In genomic region chr13:42328576-42328975, GRCm38 (mm10) we compare ENCODE assay signal across 14 mouse cellular contexts. TPM values are rescaled to one million over a fixed set of nuclear protein-coding genes. Genes with fewer than 3 reads are reported as not detected.
DNase-seq lines count a peak whose midpoint lies in the region; ATAC-seq and TF ChIP-seq lines count a peak whose summit lies in the region.
"Had no signal": no experiment of that assay in that cellular context is flagged by ENCODE, and none has a peak within 500 bp of the region (broad histone marks: within the 10 kb centered on the region; RNA-seq: fewer than 3 reads in every experiment).

No protein-coding gene starts in this region.

- in situ Hi-C loops in CH12.LX (cut with MboI; ENCODE audit: low pct_ligation_motif_present, low pct_unique_long_range_greater_than_20kb, low sequenced_read_pairs), result no loop called here

- TF ChIP-seq POLR2A in CH12.LX (IDR thresholded peaks at IDR 0.05; ENCODE audit: low read depth, low read length), result no peak

- no peaks in the 10 kb centered on the region for H3K79me2 ChIP-seq in CH12.LX (replicated peaks; ENCODE audit: control insufficient read depth, extremely low read depth, insufficient read depth, poor library complexity, severe bottlenecking)

- no peak overlapping the region for H3K4me2 ChIP-seq in CH12.LX (ENCODE audit: insufficient read depth, low read depth, poor library complexity, severe bottlenecking)
- H3K4me2 ChIP-seq in forebrain, embryonic 16.5 days (ENCODE audit: low read length), result no peak overlapping the region
- no peak overlapping the region for H3K4me2 ChIP-seq in midbrain, embryonic 15.5 days
- no peak overlapping the region for H3K4me2 ChIP-seq in intestine, embryonic 16.5 days (ENCODE audit: low read depth, low read length)
- H3K4me2 ChIP-seq: heart, embryonic 12.5 days; hindbrain, embryonic 14.5 days; liver, embryonic 13.5 days had no signal

- no peak overlapping the region for H3K4me3 ChIP-seq in gastrocnemius, adult 2 months
- H3K4me3 ChIP-seq in CH12.LX (replicated peaks in 1 of 3; ENCODE audit: low read depth in 2 of 3, low read length in 2 of 3, poor library complexity in 1 of 3), result no peak overlapping the region
- no peak overlapping the region for H3K4me3 ChIP-seq in forebrain, embryonic 16.5 days (replicated peaks; ENCODE audit: low read length)
- H3K4me3 ChIP-seq in midbrain, embryonic 15.5 days, result no peak overlapping the region
- H3K4me3 ChIP-seq in intestine, embryonic 16.5 days (ENCODE audit: low read length), result no peak overlapping the region
- H3K4me3 ChIP-seq: heart, embryonic 12.5 days; layer of hippocampus, adult 2 months; liver, embryonic 13.5 days had no signal

- H3K9ac ChIP-seq in CH12.LX (ENCODE audit: insufficient read depth, low read depth), result no peak overlapping the region
- no peak overlapping the region for H3K9ac ChIP-seq in forebrain, embryonic 16.5 days (replicated peaks; ENCODE audit: low read depth, low read length)
- no peak overlapping the region for H3K9ac ChIP-seq in midbrain, embryonic 15.5 days
- no peak overlapping the region for H3K9ac ChIP-seq in intestine, embryonic 16.5 days (ENCODE audit: low read depth, low read length)
- H3K9ac ChIP-seq: heart, embryonic 12.5 days; hindbrain, embryonic 14.5 days; liver, embryonic 13.5 days had no signal

- peak; percentile 98 for ATAC-seq in monocyte, adult 5-6 weeks (replicated peaks; ENCODE audit: insufficient number of reproducible peaks, low FRiP score, low TSS enrichment, poor library complexity, severe bottlenecking)
- no peak for ATAC-seq in forebrain, embryonic 16.5 days
- ATAC-seq in midbrain, embryonic 15.5 days (replicated peaks), result no peak
- ATAC-seq in intestine, embryonic 16.5 days, result no peak

- dilution Hi-C loops in CH12.LX (cut with MboI; ENCODE audit: extremely low pct_ligation_motif_present, extremely low pct_unique_long_range_greater_than_20kb, low sequenced_read_pairs), result no loop called here

- TF ChIP-seq CTCF in gastrocnemius, adult 2 months (IDR thresholded peaks at IDR 0.05), result no peak
- TF ChIP-seq CTCF in CH12.LX (conservative IDR thresholded peaks at IDR 0.05 in 1 of 2, IDR thresholded peaks at IDR 0.05 in 1 of 2; ENCODE audit: low read depth in 2 of 2, low read length in 2 of 2), result no peak

- DNase-seq in gastrocnemius, adult 2 months, result peak; percentile 36
- DNase-seq in gastrocnemius, postnatal 10 days, result no peak
- peak; percentile 48 for DNase-seq in CH12.LX (ENCODE audit: extremely low read depth)
- peak; percentile 45 to 67 for DNase-seq in adrenal gland, postnatal 36 days
- DNase-seq: cerebellum, adult 2 months; kidney, adult 2 months; liver, embryonic 13.5 days had no signal

- 88% methylated on average over 2 of the region's 2 CpGs for WGBS in forebrain, embryonic 16.5 days
- WGBS in midbrain, embryonic 15.5 days, result 82% methylated on average over 2 of the region's 2 CpGs
- 71% methylated on average over 2 of the region's 2 CpGs for whole genome bisulfite sequencing in intestine, embryonic 16.5 days

- TF ChIP-seq RAD21 in CH12.LX (IDR thresholded peaks at IDR 0.05; ENCODE audit: low read depth, low read length), result no peak

- intact Hi-C loops in gastrocnemius, adult 2 months (cut with DNase I), result no loop called here

- H3K4me1 ChIP-seq in CH12.LX (ENCODE audit: control insufficient read depth in 1 of 2, insufficient read depth in 2 of 2), result peaks cover 0 to 10% of the 10 kb centered on the region in 2 experiments; a peak in 2 of 4 replicates
- no peaks in the 10 kb centered on the region for H3K4me1 ChIP-seq in forebrain, embryonic 16.5 days (replicated peaks; ENCODE audit: control insufficient read depth, insufficient read depth, low read length)
- no peaks in the 10 kb centered on the region for H3K4me1 ChIP-seq in midbrain, embryonic 15.5 days
- H3K4me1 ChIP-seq in intestine, embryonic 16.5 days (ENCODE audit: control insufficient read depth, insufficient read depth, low read length), result no peaks in the 10 kb centered on the region
- H3K4me1 ChIP-seq: liver, embryonic 13.5 days had no signal

- peaks cover 14% of the 10 kb centered on the region for H3K27me3 ChIP-seq in CH12.LX (replicated peaks)
- no peaks in the 10 kb centered on the region for H3K27me3 ChIP-seq in forebrain, embryonic 16.5 days (replicated peaks; ENCODE audit: control insufficient read depth, insufficient read depth, low read length)
- no peaks in the 10 kb centered on the region for H3K27me3 ChIP-seq in midbrain, embryonic 15.5 days (replicated peaks)
- no peaks in the 10 kb centered on the region for H3K27me3 ChIP-seq in intestine, embryonic 16.5 days (replicated peaks; ENCODE audit: control insufficient read depth, insufficient read depth, low read length)
- H3K27me3 ChIP-seq: heart, embryonic 12.5 days; liver, embryonic 13.5 days had no signal

- H3K36me3 ChIP-seq in CH12.LX (replicated peaks in 1 of 2; ENCODE audit: control insufficient read depth in 1 of 2, insufficient read depth in 1 of 2, low read length in 1 of 2), result no peaks in the 10 kb centered on the region
- H3K36me3 ChIP-seq in forebrain, embryonic 16.5 days (ENCODE audit: control insufficient read depth, insufficient read depth), result no peaks in the 10 kb centered on the region
- H3K36me3 ChIP-seq in midbrain, embryonic 15.5 days (replicated peaks), result no peaks in the 10 kb centered on the region
- no peaks in the 10 kb centered on the region for H3K36me3 ChIP-seq in intestine, embryonic 16.5 days (ENCODE audit: control insufficient read depth, insufficient read depth, low read length)
- H3K36me3 ChIP-seq: heart, embryonic 12.5 days; liver, embryonic 13.5 days had no signal

- H3K27ac ChIP-seq in gastrocnemius, adult 2 months, result no peak overlapping the region
- no peak overlapping the region for H3K27ac ChIP-seq in CH12.LX (ENCODE audit: insufficient read depth, low read depth)
- H3K27ac ChIP-seq in forebrain, embryonic 16.5 days (ENCODE audit: low read length), result no peak overlapping the region
- H3K27ac ChIP-seq in midbrain, embryonic 15.5 days, result no peak overlapping the region
- H3K27ac ChIP-seq in intestine, embryonic 16.5 days (ENCODE audit: low read length), result no peak overlapping the region
- H3K27ac ChIP-seq: hindbrain, embryonic 14.5 days; layer of hippocampus, adult 2 months; liver, embryonic 13.5 days had no signal

- no peak for TF ChIP-seq EP300 in CH12.LX (IDR thresholded peaks at IDR 0.05; ENCODE audit: low read length)

- peaks cover 4% of the 10 kb centered on the region for H3K9me3 ChIP-seq in CH12.LX (replicated peaks; ENCODE audit: low read length)
- no peaks in the 10 kb centered on the region for H3K9me3 ChIP-seq in forebrain, embryonic 16.5 days (ENCODE audit: control insufficient read depth, low read length)
- no peaks in the 10 kb centered on the region for H3K9me3 ChIP-seq in midbrain, embryonic 15.5 days
- H3K9me3 ChIP-seq in intestine, embryonic 16.5 days (ENCODE audit: control insufficient read depth, low read length), result no peaks in the 10 kb centered on the region
- H3K9me3 ChIP-seq: liver, embryonic 13.5 days had no signal

TF ChIP-seq in CH12.LX, 34 proteins besides CTCF, POLR2A, EP300 and RAD21:
- no peak for TF ChIP-seq TCF12 (IDR thresholded peaks at IDR 0.05; ENCODE audit: low read depth, low read length)
- TF ChIP-seq CHD2 (IDR thresholded peaks at IDR 0.05; ENCODE audit: low read length), result peak; percentile 40; the same call in 1 of the 2 replicates
- TF ChIP-seq IRF4 (IDR thresholded peaks at IDR 0.05; ENCODE audit: low read depth, low read length), result no peak
- no peak for TF ChIP-seq TBP (conservative IDR thresholded peaks at IDR 0.05; ENCODE audit: low read depth, low read length)

RNA-seq across cellular contexts. Expression of gene Edn1, which starts 27.3 kb away (rescaled TPM):
- total RNA-seq in gastrocnemius, adult 2 months (2021), result 1 to 10 TPM; 1.6 to 1.7 TPM
- total RNA-seq in gastrocnemius, postnatal 10 days (2021), result 1 to 10 TPM; 1.3 to 1.7 TPM
- not detected in 2 replicates for total RNA-seq in CH12.LX (2012; rRNA removed)
- total RNA-seq in CH12.LX (2014; rRNA removed), result 0.18 TPM in 1 of 2 replicates, not detected in the other
- not detected in 2 replicates for polyA plus RNA-seq in CH12.LX (2012; ENCODE audit: insufficient read length, low read depth)
- total RNA-seq in adrenal gland, postnatal 36 days (2021), result 1 to 10 TPM; 1.3 to 2.5 TPM
- total RNA-seq in monocyte, adult 5-6 weeks (2017), result 0.29 TPM in 1 of 3 replicates, not detected in the others
- 1.1 and 1.5 TPM in 2 replicates for polyA plus RNA-seq in forebrain, embryonic 16.5 days (2015; fragmentation: Nextera tagmentation; extraction: Ambion mirVana)
- polyA plus RNA-seq in midbrain, embryonic 15.5 days (2015; fragmentation: Nextera tagmentation; extraction: Ambion mirVana), result 2.3 and 2.7 TPM in 2 replicates
- 5.7 and 6.3 TPM in 2 replicates for polyA plus RNA-seq in intestine, embryonic 16.5 days (2015; fragmentation: Nextera tagmentation; extraction: Ambion mirVana)
